Mouse (Mus musculus) neural tube, embryonic 11.5 days (tissue): ENCODE measurements at regions not wholly inside any gene's neighbourhood (a gene's known extent, or its start where the extent isn't known, plus 50 kb on each side); places are given as distances from the start of the nearest gene placed in this dataset.

Experiments used
- ATAC-seq: fragments of 200-750 bp; cut with Nextera tagmentation; 2 replicates; pipeline ENCODE4 v1.8.0; 2017; ENCODE audit warnings: moderate number of reproducible peaks, mild to moderate bottlenecking, moderate TSS enrichment, moderate library complexity; ENCODE audit not compliant: insufficient read depth, low FRiP score, low TSS enrichment
- DNase-seq: peaks from one replicate; pipeline ENCODE4 v3.0.0-alpha.2; 2015; ENCODE audit warnings: low spot score
- H3K27ac ChIP-seq: fragments of 300-500 bp; sonication (generic); 2 replicates; pipeline ENCODE4 v1.5.1; 2014; ENCODE audit warnings: low read depth, mild to moderate bottlenecking, low read length
- H3K27me3 ChIP-seq: fragments of 300-500 bp; sonication (generic); 2 replicates; pipeline ENCODE4 v1.6.1; 2014; ENCODE audit warnings: mild to moderate bottlenecking, low read length, mixed read lengths; ENCODE audit not compliant: control insufficient read depth, insufficient read depth
- H3K36me3 ChIP-seq: fragments of 300-500 bp; sonication (generic); 2 replicates; pipeline ENCODE4 v1.6.1; 2014; ENCODE audit warnings: mild to moderate bottlenecking, low read length, moderate library complexity, mixed read lengths; ENCODE audit not compliant: control insufficient read depth, insufficient read depth
- H3K4me1 ChIP-seq: fragments of 300-500 bp; sonication (generic); 2 replicates; pipeline ENCODE4 v1.6.1; 2014; ENCODE audit warnings: low read length, mixed read lengths; ENCODE audit not compliant: control insufficient read depth, insufficient read depth
- H3K4me2 ChIP-seq: fragments of 300-500 bp; sonication (generic); 2 replicates; pipeline ENCODE4 v1.6.1; 2014; ENCODE audit warnings: low read depth, mild to moderate bottlenecking, moderate library complexity
- H3K4me3 ChIP-seq: fragments of 300-500 bp; sonication (generic); 2 replicates; pipeline ENCODE4 v1.5.1; 2014; ENCODE audit warnings: low read depth, low read length
- H3K9ac ChIP-seq: fragments of 300-500 bp; sonication (generic); 2 replicates; pipeline ENCODE4 v1.6.1; 2014; ENCODE audit warnings: mild to moderate bottlenecking, low read length
- H3K9me3 ChIP-seq: fragments of 300-500 bp; sonication (generic); 2 replicates; pipeline ENCODE4 v1.6.1; 2016; ENCODE audit warnings: low read length; ENCODE audit not compliant: control insufficient read depth
- WGBS: fragments of 180-500 bp; shearing (Covaris S2); extraction: QIAGEN DNeasy Blood & Tissue Kit; methylation state at CpG from one replicate; pipeline ENCODE4 v1.1.7; 2014; 5-methylcytosine and 5-hydroxymethylcytosine counted together

DNA sequence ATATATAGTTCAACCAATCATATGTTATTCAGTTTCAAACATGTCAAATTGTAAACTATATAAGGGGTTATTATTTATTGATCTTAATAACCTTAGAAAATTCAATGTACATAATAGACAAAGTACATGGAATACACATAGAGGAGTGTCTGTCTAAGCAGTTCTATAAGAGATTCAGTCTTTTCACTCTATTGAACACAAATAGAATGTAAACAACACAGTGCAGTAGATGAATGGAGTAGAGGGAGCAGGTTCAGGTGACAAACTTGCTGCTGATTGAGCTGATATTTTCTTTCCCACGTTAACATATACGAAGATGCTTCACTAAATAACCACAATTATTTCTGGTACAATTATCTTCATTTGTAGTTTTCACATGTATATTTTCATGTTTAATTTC, 1098.6 kb upstream of the Foxg1 start:
- Histone ChIP-seq H3K9me3 (no peaks in the 10 kb centered on the region), H3K27ac (no peak overlapping the region), H3K9ac (no peak overlapping the region), H3K4me1 (no peaks in the 10 kb centered on the region), H3K27me3 (no peaks in the 10 kb centered on the region), H3K36me3 (no peaks in the 10 kb centered on the region), H3K4me2 (no peak overlapping the region), H3K4me3 (no peak overlapping the region)
- ATAC-seq: no peak
- WGBS: 85% methylated on average over 2 of the region's 2 CpGs
- DNase-seq: no peak

DNA sequence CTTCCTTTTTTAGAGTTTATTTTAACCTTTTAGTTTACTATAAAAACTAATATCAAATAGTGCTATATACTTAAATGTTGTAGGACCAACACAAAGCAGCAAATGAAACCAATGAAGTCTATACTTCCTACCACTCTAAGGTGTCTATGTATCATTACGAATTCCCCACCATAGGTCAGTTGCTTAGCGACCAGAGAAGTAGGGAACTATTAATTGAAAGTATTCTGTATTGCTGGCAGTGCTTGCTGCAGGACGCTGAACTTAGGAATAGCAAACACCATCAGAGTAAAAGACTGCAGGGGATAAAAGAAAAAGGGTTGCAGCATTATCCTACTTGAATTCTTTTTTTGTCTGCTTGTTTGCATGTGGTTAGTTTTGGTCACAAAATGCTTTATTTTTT, 1098.1 kb upstream of the Foxg1 start:
- no peak overlapping the region for H3K27ac ChIP-seq
- H3K9ac ChIP-seq: no peak overlapping the region
- H3K4me3 ChIP-seq: no peak overlapping the region
- no peaks in the 10 kb centered on the region for H3K36me3 ChIP-seq
- H3K27me3 ChIP-seq: no peaks in the 10 kb centered on the region
- H3K4me2 ChIP-seq: no peak overlapping the region
- ATAC-seq (peak; percentile 50; the same call in 1 of the 2 replicates), DNase-seq (no peak)
- H3K4me1 ChIP-seq: no peaks in the 10 kb centered on the region
- H3K9me3 ChIP-seq: no peaks in the 10 kb centered on the region
- 63% methylated on average over 3 of the region's 3 CpGs for WGBS

DNA sequence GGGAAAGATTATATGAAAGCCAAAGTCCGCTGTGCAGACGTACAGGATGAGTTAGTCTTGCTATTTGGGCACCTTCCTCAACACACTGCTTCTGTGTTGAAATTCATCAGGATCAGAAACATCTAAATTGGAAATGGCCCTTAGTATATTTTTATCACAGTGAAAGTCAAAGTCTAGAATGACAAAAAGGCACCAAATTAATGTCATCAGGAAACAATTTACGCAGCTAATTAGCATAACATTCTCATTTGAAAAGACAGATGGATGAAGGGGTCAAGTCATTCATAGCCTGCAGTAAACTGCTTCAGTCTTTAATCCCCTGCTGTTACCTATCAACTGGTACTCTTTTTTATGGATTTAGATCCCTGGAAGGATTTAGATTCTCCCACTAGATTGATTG, 1092.3 kb upstream of the Foxg1 start:
- H3K9ac ChIP-seq: no peak overlapping the region
- ATAC-seq (peak; percentile 69; the same call in 1 of the 2 replicates), DNase-seq (no peak)

More for the DNA sequence above, 1092.3 kb upstream of the Foxg1 start:
- Histone ChIP-seq H3K4me3 (no peak overlapping the region), H3K27me3 (no peaks in the 10 kb centered on the region), H3K9me3 (no peaks in the 10 kb centered on the region), H3K27ac (no peak overlapping the region), H3K4me1 (no peaks in the 10 kb centered on the region), H3K36me3 (no peaks in the 10 kb centered on the region), H3K4me2 (no peak overlapping the region)
- 50% methylated on average over 3 of the region's 3 CpGs for WGBS
